Mouse (Mus musculus) thymus, adult 2 months (tissue): ENCODE measurements around the gene Smg5. TPM values are rescaled to one million over a fixed set of nuclear protein-coding genes. Genes with fewer than 3 reads are reported as not detected.

Experiments used
- DNase-seq: peaks from one replicate; pipeline ENCODE4 v3.0.0; 2021
- H3K27ac ChIP-seq: fragments of 200-500 bp; 2 replicates; pipeline ENCODE4 v1.5.1; 2012; ENCODE audit warnings: low read length, control low read depth; ENCODE audit not compliant: control insufficient read depth, insufficient read depth
- H3K27me3 ChIP-seq: fragments of 200-500 bp; 2 replicates; pipeline ENCODE4 v1.6.1; 2012; ENCODE audit warnings: mild to moderate bottlenecking, low read length, moderate library complexity, mixed read lengths; ENCODE audit not compliant: control insufficient read depth, insufficient read depth
- H3K36me3 ChIP-seq: fragments of 200-500 bp; 2 replicates; pipeline ENCODE4 v1.6.1; 2012; ENCODE audit warnings: mild to moderate bottlenecking, low read length, moderate library complexity; ENCODE audit not compliant: control insufficient read depth, insufficient read depth
- H3K4me1 ChIP-seq: fragments of 200-500 bp; replicated peaks from 2 replicates; pipeline ENCODE4 v1.6.1; 2012; ENCODE audit warnings: low read length; ENCODE audit not compliant: control insufficient read depth, insufficient read depth
- H3K4me3 ChIP-seq: fragments of 200-500 bp; 2 replicates; pipeline ENCODE4 v1.5.1; 2012; ENCODE audit warnings: mild to moderate bottlenecking, low read length, control low read depth, moderate library complexity; ENCODE audit not compliant: control insufficient read depth, insufficient read depth
- CTCF ChIP-seq: fragments of 200-500 bp; IDR thresholded peaks from 2 replicates; pipeline ENCODE4 v1.5.1; 2012; ENCODE audit warnings: mild to moderate bottlenecking, control low read depth, low read length, moderate library complexity, borderline replicate concordance; ENCODE audit not compliant: control insufficient read depth, poor library complexity, insufficient read depth; ENCODE audit errors: extremely low read depth
- POLR2A ChIP-seq: fragments of 200-500 bp; IDR thresholded peaks from 2 replicates; pipeline ENCODE4 v1.6.1; 2012; ENCODE audit warnings: mild to moderate bottlenecking, low read length, control low read depth, moderate library complexity; ENCODE audit not compliant: control insufficient read depth, poor library complexity, insufficient read depth; ENCODE audit errors: extremely low read depth
- WGBS: fragments of 180-500 bp; shearing (Covaris S2); methylation state at CpG from one replicate; pipeline ENCODE4 v1.1.7; 2018; 5-methylcytosine and 5-hydroxymethylcytosine counted together
- polyA plus RNA-seq: library from polyadenylated mRNA; depleted of rRNA; stranded (reverse); fragments of >200 nt; gene quantifications from 2 replicates; pipeline ENCODE4 v1.2.3, GENCODE M21; 2012

Smg5 gene
- polyA plus RNA-seq, 1 experiment: 159 TPM

GRCm38 (mm10) chr3:88350732-88351131 is 14.7 kb downstream of the Smg5 start:
- no peak for DNase-seq
- H3K36me3 ChIP-seq: peaks cover 97% of the 10 kb centered on the region
- H3K4me3 ChIP-seq: no peak overlapping the region
- H3K4me1 ChIP-seq: no peaks in the 10 kb centered on the region
- TF ChIP-seq POLR2A: no peak
- no peak for TF ChIP-seq CTCF
- H3K27ac ChIP-seq: no peak overlapping the region
- no peaks in the 10 kb centered on the region for H3K27me3 ChIP-seq
- WGBS: 97% methylated on average over 13 of the region's 13 CpGs

- H3K4me1 ChIP-seq: no peaks in the 10 kb centered on the region
- no peaks in the 10 kb centered on the region for H3K27me3 ChIP-seq
- no peak overlapping the region for H3K4me3 ChIP-seq
- no peak overlapping the region for H3K27ac ChIP-seq
- H3K36me3 ChIP-seq: peaks cover 97% of the 10 kb centered on the region
- TF ChIP-seq CTCF (no peak), POLR2A (no peak)
- no peak for DNase-seq
- 97% methylated on average over 9 of the region's 9 CpGs for WGBS
Measured at GRCm38 (mm10) chr3:88352907-88353306, 16.8 kb downstream of the Smg5 start.

DNA sequence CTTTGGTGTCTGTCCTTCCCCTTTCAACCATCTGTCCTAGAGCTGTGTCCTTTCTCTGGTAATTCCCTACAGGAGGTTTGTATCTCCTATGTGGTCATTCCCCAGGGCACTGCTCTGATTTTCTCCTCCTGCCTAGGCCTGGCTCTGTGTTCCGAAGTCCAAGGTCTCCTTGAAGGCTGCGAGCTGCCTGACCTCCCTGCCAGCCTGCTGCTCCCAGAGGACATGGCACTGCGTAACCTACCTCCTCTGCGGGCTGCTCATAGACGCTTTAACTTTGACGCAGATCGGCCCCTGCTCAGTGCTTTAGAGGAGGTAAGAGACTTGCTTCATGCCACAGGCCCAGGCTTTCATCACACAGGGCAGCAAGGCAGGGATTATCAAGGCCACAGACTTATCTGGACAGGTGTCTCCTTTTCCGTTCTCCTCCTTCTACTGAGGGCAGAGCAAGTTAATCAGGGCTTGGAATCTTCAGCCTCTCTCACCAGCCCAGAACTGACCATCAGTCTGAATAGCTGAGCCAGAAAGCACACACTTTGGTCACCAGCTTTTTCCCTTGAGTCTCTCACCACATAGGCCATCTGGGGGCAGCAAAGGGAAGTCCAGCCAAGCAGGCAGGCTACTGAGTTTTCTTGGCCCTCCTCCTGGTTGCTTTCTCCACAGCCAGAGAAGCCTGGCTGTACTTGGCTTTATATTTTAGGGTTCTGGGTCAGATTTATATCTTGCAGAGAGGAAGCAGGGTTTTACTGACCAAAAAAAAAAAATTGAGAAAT is 18.5 kb downstream of the Smg5 start:
- H3K27me3 ChIP-seq: no peaks in the 10 kb centered on the region
- TF ChIP-seq CTCF (no peak), POLR2A (no peak)
- 99% methylated on average over 8 of the region's 8 CpGs for WGBS
- peaks cover 95% of the 10 kb centered on the region for H3K36me3 ChIP-seq
- no peak overlapping the region for H3K4me3 ChIP-seq
- DNase-seq: no peak
- no peaks in the 10 kb centered on the region for H3K4me1 ChIP-seq
- H3K27ac ChIP-seq: no peak overlapping the region

DNA sequence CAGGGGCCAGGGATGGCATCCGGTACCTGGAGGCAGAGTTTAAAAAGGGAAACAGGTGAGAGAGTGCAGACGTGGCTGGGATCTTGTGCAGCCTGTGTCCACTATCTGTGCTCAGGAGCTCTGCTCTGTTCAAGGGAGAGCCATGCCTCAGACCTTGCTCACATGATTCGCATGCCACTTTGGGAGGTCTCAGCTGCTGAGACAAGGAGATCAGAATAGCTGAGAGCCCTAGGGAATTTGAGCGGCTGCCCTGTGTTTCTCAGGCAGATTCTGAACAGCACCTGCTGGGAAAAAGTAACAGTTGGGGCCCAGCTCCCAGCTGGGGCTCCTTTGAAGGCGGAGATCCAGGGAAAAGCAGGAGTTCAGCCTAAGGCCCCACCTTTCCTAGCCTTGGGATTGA is 23.5 kb downstream of the Smg5 start:
- TF ChIP-seq CTCF (no peak), POLR2A (no peak)
- Histone ChIP-seq H3K27me3 (no peaks in the 10 kb centered on the region), H3K4me1 (peaks cover 18% of the 10 kb centered on the region), H3K4me3 (no peak overlapping the region), H3K27ac (no peak overlapping the region), H3K36me3 (peaks cover 50% of the 10 kb centered on the region)
- DNase-seq: no peak
- WGBS: 92% methylated on average over 5 of the region's 5 CpGs

- Histone ChIP-seq H3K27ac (no peak overlapping the region), H3K36me3 (peaks cover 46% of the 10 kb centered on the region), H3K4me1 (peaks cover 18% of the 10 kb centered on the region), H3K27me3 (no peaks in the 10 kb centered on the region), H3K4me3 (no peak overlapping the region)
- no peak for DNase-seq
- TF ChIP-seq CTCF (no peak), POLR2A (no peak)
- 69% methylated on average over 3 of the region's 3 CpGs for WGBS
Measured at GRCm38 (mm10) chr3:88359989-88360388, 23.9 kb downstream of the Smg5 start.

- Histone ChIP-seq H3K4me1 (peaks cover 24% of the 10 kb centered on the region), H3K36me3 (peaks cover 34% of the 10 kb centered on the region), H3K27ac (no peak overlapping the region), H3K4me3 (no peak overlapping the region), H3K27me3 (no peaks in the 10 kb centered on the region)
- 22% methylated on average over 6 of the region's 6 CpGs for WGBS
- no peak for TF ChIP-seq CTCF
- DNase-seq: peak; percentile 17
Measured at GRCm38 (mm10) chr3:88361096-88361495, 25.0 kb downstream of the Smg5 start.
